Mouse (Mus musculus): Measurements from ENCODE around the gene Il20rb.

The Il20rb gene

GRCm38 (mm10) chr9:100460203-100460602 lies 26.4 kb downstream of the Il20rb start:
- no peak for TF ChIP-seq GATA4 (IDR thresholded peaks at IDR 0.05; ENCODE audit: insufficient replicate concordance, low read length)

- no peak for TF ChIP-seq GATA4 (IDR thresholded peaks at IDR 0.05; ENCODE audit: insufficient replicate concordance, low read length)
Measured at GRCm38 (mm10) chr9:100457971-100458681, 28.5 kb downstream of the Il20rb start.

- TF ChIP-seq GATA4 (IDR thresholded peaks at IDR 0.05; ENCODE audit: insufficient replicate concordance, low read length) = no peak
Measured at GRCm38 (mm10) chr9:100454664-100454993, 32.0 kb downstream of the Il20rb start.

- TF ChIP-seq GATA4 (IDR thresholded peaks at IDR 0.05; ENCODE audit: insufficient replicate concordance, low read length) = no peak
Measured at GRCm38 (mm10) chr9:100453944-100454663, 32.5 kb downstream of the Il20rb start.

- no peak for TF ChIP-seq GATA4 (IDR thresholded peaks at IDR 0.05; ENCODE audit: insufficient replicate concordance, low read length)
Measured at GRCm38 (mm10) chr9:100452432-100452831, 34.2 kb downstream of the Il20rb start.

GRCm38 (mm10) chr9:100446059-100446686 lies 40.4 kb downstream of the Il20rb start:
- no peak for TF ChIP-seq GATA4 (IDR thresholded peaks at IDR 0.05; ENCODE audit: insufficient replicate concordance, low read length)

- TF ChIP-seq GATA4 (IDR thresholded peaks at IDR 0.05; ENCODE audit: insufficient replicate concordance, low read length) = no peak
Measured at GRCm38 (mm10) chr9:100440111-100440790, 46.3 kb downstream of the Il20rb start.

GRCm38 (mm10) chr9:100439481-100439880 lies 47.1 kb downstream of the Il20rb start:
- TF ChIP-seq GATA4 (IDR thresholded peaks at IDR 0.05; ENCODE audit: insufficient replicate concordance, low read length) = no peak

- TF ChIP-seq GATA4 (IDR thresholded peaks at IDR 0.05; ENCODE audit: insufficient replicate concordance, low read length) = no peak
Measured at GRCm38 (mm10) chr9:100438994-100439393, 47.6 kb downstream of the Il20rb start.

GRCm38 (mm10) chr9:100436865-100437595 lies 49.6 kb downstream of the Il20rb start:
- no peak for TF ChIP-seq GATA4 (IDR thresholded peaks at IDR 0.05; ENCODE audit: insufficient replicate concordance, low read length)

- no peak for TF ChIP-seq GATA4 (IDR thresholded peaks at IDR 0.05; ENCODE audit: insufficient replicate concordance, low read length)
Measured at GRCm38 (mm10) chr9:100431355-100431754, 55.2 kb downstream of the Il20rb start.

GRCm38 (mm10) chr9:100430911-100431310 lies 55.7 kb downstream of the Il20rb start:
- TF ChIP-seq GATA4 (IDR thresholded peaks at IDR 0.05; ENCODE audit: insufficient replicate concordance, low read length) = no peak

GRCm38 (mm10) chr9:100419644-100420043 lies 66.9 kb downstream of the Il20rb start:
- TF ChIP-seq GATA4 (IDR thresholded peaks at IDR 0.05; ENCODE audit: insufficient replicate concordance, low read length) = no peak

GRCm38 (mm10) chr9:100419103-100419502 lies 67.5 kb downstream of the Il20rb start:
- no peak for TF ChIP-seq GATA4 (IDR thresholded peaks at IDR 0.05; ENCODE audit: insufficient replicate concordance, low read length)

- no peak for TF ChIP-seq GATA4 (IDR thresholded peaks at IDR 0.05; ENCODE audit: insufficient replicate concordance, low read length)
Measured at GRCm38 (mm10) chr9:100416756-100417155, 69.8 kb downstream of the Il20rb start.

Measured in liver, adult (tissue).